Mouse (Mus musculus): ENCODE data around the gene Mrpl53. TPM values are rescaled to one million over a fixed set of nuclear protein-coding genes. Genes with fewer than 3 reads are reported as not detected.

Mrpl53 gene
- total and polyA plus RNA-seq, 2 experiments: 73.8 to 78.2 TPM

DNA sequence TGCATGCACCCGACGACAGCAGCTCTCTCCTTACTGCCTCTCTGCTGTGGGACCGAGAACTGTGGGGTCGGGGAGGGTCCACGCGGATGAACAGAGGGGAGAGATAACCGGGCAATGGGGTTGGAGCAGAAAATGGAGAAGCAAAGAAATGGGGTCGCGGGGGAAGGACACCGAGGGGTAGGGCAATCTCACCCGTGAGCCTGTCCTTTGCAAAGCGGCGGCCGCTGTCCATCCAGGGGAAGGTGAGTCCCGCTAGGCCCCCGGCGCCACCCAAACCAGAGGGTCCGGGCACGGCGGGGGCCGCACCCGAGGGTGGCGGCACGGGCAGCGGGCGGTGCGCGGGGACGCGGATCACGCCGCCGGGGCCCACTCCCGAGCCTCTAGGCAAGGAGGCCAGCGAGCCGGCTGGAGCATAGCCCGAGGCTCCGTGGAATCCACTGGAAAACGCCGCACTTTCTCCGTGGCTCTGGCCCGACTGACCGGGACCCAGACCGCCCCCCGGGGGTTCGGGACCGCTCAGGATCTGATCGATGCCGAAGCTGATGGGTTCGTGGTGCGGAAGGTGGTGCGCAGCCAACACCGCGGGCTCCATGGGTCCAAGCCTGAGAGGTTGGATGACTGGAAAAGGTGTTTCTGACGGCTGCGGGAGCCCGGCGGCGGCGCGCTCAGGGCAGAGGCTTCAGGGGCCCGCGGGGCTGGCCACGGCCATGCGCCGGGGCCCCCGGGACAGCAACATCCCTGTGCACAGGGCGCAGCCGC is 39.2 kb upstream of the Mrpl53 start:
- Histone ChIP-seq H3K4me1 (ENCODE audit: control insufficient read depth, insufficient read depth, low read length) (0 out of 2 replicates have a peak, but pooled peaks cover 1% of the 10 kb centered on the region), H3K36me3 (ENCODE audit: control insufficient read depth, insufficient read depth, low read length) (no peaks in the 10 kb centered on the region), H3K9ac (ENCODE audit: low read depth, low read length) (no peak overlapping the region), H3K79me2 (ENCODE audit: control insufficient read depth, insufficient read depth, low read length) (no peaks in the 10 kb centered on the region), H3K27me3 (ENCODE audit: control insufficient read depth, insufficient read depth, low read length) (peaks cover 39% of the 10 kb centered on the region), H3K27ac (replicated peaks; ENCODE audit: insufficient read depth, low read depth, low read length) (no peak overlapping the region), H3K4me3 (ENCODE audit: insufficient read depth, low read depth, low read length) (no peak overlapping the region; the same call in 1 of the 2 replicates)
- TF ChIP-seq CTCF (IDR thresholded peaks at IDR 0.05; ENCODE audit: low read depth, low read length): no peak
- no peak for TF ChIP-seq POLR2A (IDR thresholded peaks at IDR 0.05; ENCODE audit: extremely low read depth, insufficient read depth, low read length)
- 3% methylated on average over 65 of the region's 69 CpGs for WGBS
- DNase-seq (ENCODE audit: extremely low read depth, low read depth, low spot score): no peak

DNA sequence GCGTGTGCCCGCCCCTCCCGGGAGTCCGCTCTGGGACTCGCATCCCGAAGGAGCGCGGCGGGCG is 38.8 kb upstream of the Mrpl53 start, which contains the start of gene Tlx2:
Gene Tlx2 (minus strand): TSS at position 47 of the 64 bp plus-strand sequence.
- H3K27me3 ChIP-seq (ENCODE audit: control insufficient read depth, insufficient read depth, low read length): peaks cover 39% of the 10 kb centered on the region
- H3K79me2 ChIP-seq (ENCODE audit: control insufficient read depth, insufficient read depth, low read length): no peaks in the 10 kb centered on the region
- 0 out of 2 replicates have a peak, but pooled peaks cover 1% of the 10 kb centered on the region for H3K4me1 ChIP-seq (ENCODE audit: control insufficient read depth, insufficient read depth, low read length)
- peak within 1 kb of the TSS; percentile 49; the same call in 1 of the 2 replicates for H3K4me3 ChIP-seq (ENCODE audit: insufficient read depth, low read depth, low read length)
- TF ChIP-seq POLR2A (IDR thresholded peaks at IDR 0.05; ENCODE audit: extremely low read depth, insufficient read depth, low read length): no peak
- no peak for TF ChIP-seq CTCF (IDR thresholded peaks at IDR 0.05; ENCODE audit: low read depth, low read length)
- H3K36me3 ChIP-seq (ENCODE audit: control insufficient read depth, insufficient read depth, low read length): no peaks in the 10 kb centered on the region
- DNase-seq (ENCODE audit: extremely low read depth, low read depth, low spot score): no peak
- 15% methylated on average over 7 of the region's 10 CpGs for WGBS
- no peak within 1 kb of the TSS for H3K9ac ChIP-seq (ENCODE audit: low read depth, low read length)
- no peak within 1 kb of the TSS for H3K27ac ChIP-seq (replicated peaks; ENCODE audit: insufficient read depth, low read depth, low read length)

DNA sequence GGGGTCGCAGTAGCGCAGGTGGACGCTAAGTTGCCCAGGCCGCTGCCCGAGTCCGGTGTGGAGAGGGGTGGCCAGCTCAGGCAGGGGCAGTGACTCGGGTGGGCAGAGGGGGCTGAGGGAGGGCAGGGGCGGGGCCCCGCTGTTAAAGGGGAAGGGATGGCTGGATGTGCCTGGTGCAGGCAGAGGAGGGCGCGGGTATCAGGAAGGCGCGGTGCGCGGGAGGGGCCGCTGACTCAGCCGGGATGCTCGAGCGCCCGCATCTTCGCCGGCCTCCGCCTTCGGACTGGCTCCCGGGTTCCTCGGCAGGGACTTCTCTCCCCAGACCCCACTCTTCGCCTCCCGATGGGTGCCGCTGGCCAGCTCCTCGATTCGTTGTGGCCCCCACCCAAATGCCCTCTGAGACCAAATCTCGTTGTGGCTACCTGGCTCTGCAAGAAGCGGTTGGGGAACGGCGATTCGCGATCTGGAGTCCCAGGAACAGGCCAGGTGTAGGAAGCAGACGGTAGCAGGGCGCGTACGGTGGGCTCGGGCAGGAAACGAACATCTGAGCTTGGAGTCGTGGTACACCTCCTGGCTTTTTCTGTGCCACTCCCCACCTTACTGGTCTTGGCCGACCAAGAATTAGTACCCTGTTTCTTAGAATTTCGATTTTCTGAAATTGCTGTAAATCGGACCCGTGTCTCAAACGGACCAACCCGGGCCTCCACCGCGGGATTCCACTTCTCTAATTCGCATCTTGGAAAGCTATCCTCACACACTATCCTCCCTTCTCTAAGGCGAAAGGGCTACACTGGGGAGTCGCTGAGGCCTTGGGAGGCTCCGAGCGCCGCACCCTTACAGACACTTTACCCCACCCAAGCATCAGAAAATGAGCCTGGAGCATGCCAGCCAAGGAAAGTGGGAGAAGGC is 38.3 kb upstream of the Mrpl53 start:
- WGBS: 5% methylated on average over 56 of the region's 58 CpGs
- Histone ChIP-seq H3K4me1 (ENCODE audit: control insufficient read depth, insufficient read depth, low read length) (0 out of 2 replicates have a peak, but pooled peaks cover 1% of the 10 kb centered on the region), H3K27me3 (ENCODE audit: control insufficient read depth, insufficient read depth, low read length) (peaks cover 39% of the 10 kb centered on the region), H3K9ac (ENCODE audit: low read depth, low read length) (no peak overlapping the region), H3K4me3 (ENCODE audit: insufficient read depth, low read depth, low read length) (no peak overlapping the region), H3K27ac (replicated peaks; ENCODE audit: insufficient read depth, low read depth, low read length) (no peak overlapping the region), H3K36me3 (ENCODE audit: control insufficient read depth, insufficient read depth, low read length) (no peaks in the 10 kb centered on the region), H3K79me2 (ENCODE audit: control insufficient read depth, insufficient read depth, low read length) (no peaks in the 10 kb centered on the region)
- no peak for TF ChIP-seq CTCF (IDR thresholded peaks at IDR 0.05; ENCODE audit: low read depth, low read length)
- no peak for TF ChIP-seq POLR2A (IDR thresholded peaks at IDR 0.05; ENCODE audit: extremely low read depth, insufficient read depth, low read length)
- DNase-seq (ENCODE audit: extremely low read depth, low read depth, low spot score): no peak

DNA sequence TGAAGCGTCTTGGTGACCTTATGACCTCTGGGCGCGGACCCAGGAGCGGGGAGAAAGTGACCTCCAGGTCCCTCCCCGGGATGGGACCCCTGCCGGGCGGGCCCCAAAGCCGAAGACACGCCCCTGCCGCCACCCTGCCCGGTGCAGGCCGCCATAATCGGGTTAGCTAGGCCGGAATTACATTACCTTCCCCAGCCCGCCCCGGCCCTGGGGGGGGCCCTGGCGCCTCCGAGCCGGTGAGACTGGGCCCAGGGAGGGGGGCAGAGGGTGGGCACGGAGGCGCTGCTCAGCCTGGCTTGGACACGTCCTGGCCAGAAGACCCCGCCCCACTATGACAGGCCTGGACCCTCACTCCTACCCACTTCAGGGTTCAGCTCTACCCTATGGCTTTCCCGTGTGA is 37.6 kb upstream of the Mrpl53 start:
- WGBS: 3% methylated on average over 23 of the region's 24 CpGs
- Histone ChIP-seq H3K36me3 (ENCODE audit: control insufficient read depth, insufficient read depth, low read length) (no peaks in the 10 kb centered on the region), H3K9ac (ENCODE audit: low read depth, low read length) (no peak overlapping the region), H3K4me1 (ENCODE audit: control insufficient read depth, insufficient read depth, low read length) (0 out of 2 replicates have a peak, but pooled peaks cover 1% of the 10 kb centered on the region), H3K4me3 (ENCODE audit: insufficient read depth, low read depth, low read length) (no peak overlapping the region), H3K27me3 (ENCODE audit: control insufficient read depth, insufficient read depth, low read length) (peaks cover 39% of the 10 kb centered on the region), H3K79me2 (ENCODE audit: control insufficient read depth, insufficient read depth, low read length) (no peaks in the 10 kb centered on the region), H3K27ac (replicated peaks; ENCODE audit: insufficient read depth, low read depth, low read length) (no peak overlapping the region)
- TF ChIP-seq POLR2A (IDR thresholded peaks at IDR 0.05; ENCODE audit: extremely low read depth, insufficient read depth, low read length) (no peak), CTCF (IDR thresholded peaks at IDR 0.05; ENCODE audit: low read depth, low read length) (no peak)
- DNase-seq (ENCODE audit: extremely low read depth, low read depth, low spot score): no peak

DNA sequence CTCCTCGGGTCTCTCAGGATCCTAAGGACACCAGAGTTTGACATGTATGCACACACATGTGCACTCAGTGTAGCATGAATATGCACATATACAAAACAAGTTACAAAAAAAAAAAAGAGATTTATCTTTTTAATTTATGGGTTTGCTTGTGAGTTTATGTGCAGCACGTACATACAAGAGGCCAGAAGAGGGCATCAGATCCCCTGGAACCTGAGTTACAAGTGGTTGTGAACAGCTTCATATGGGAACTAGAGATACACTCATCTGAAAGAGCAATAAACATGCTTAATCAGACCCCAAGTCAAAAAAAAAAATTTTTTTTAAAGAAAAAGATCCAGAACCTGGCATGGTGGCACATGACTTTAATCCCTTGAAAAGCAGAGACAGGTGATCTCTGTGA is 33.9 kb upstream of the Mrpl53 start:
- 26% methylated on average over 2 of the region's 2 CpGs for WGBS
- no peak for TF ChIP-seq CTCF (IDR thresholded peaks at IDR 0.05; ENCODE audit: low read depth, low read length)
- TF ChIP-seq POLR2A (IDR thresholded peaks at IDR 0.05; ENCODE audit: extremely low read depth, insufficient read depth, low read length): no peak
- DNase-seq (ENCODE audit: extremely low read depth, low read depth, low spot score): peak; percentile 38
- Histone ChIP-seq H3K4me1 (ENCODE audit: control insufficient read depth, insufficient read depth, low read length) (peaks cover 9% of the 10 kb centered on the region), H3K27me3 (ENCODE audit: control insufficient read depth, insufficient read depth, low read length) (peaks cover 23% of the 10 kb centered on the region), H3K36me3 (ENCODE audit: control insufficient read depth, insufficient read depth, low read length) (no peaks in the 10 kb centered on the region), H3K9ac (ENCODE audit: low read depth, low read length) (no peak overlapping the region), H3K27ac (replicated peaks; ENCODE audit: insufficient read depth, low read depth, low read length) (no peak overlapping the region), H3K4me3 (ENCODE audit: insufficient read depth, low read depth, low read length) (no peak overlapping the region), H3K79me2 (ENCODE audit: control insufficient read depth, insufficient read depth, low read length) (no peaks in the 10 kb centered on the region)
